Mouse (Mus musculus): ENCODE measurements around the gene Slc4a8. TPM values are rescaled to one million over a fixed set of nuclear protein-coding genes. Genes with fewer than 3 reads are reported as not detected.
"Not testable (repeated sequence)": the region's sequence is repeated elsewhere in the genome, so short reads cannot be mapped to it uniquely, and the experiment has no call there.

Gene Slc4a8
- polyA plus RNA-seq, 1 experiment from 2014 or later: 7.9 TPM

GRCm38 (mm10) chr15:100772685-100773084, 11.1 kb downstream of the Slc4a8 start:
- no peak overlapping the region for H3K27ac ChIP-seq (ENCODE audit: low read depth, low read length)
- no peak overlapping the region for H3K4me2 ChIP-seq (ENCODE audit: low read depth)
- H3K36me3 ChIP-seq (ENCODE audit: control insufficient read depth, insufficient read depth, low read length): no peaks in the 10 kb centered on the region
- no peaks in the 10 kb centered on the region for H3K27me3 ChIP-seq (ENCODE audit: control insufficient read depth, insufficient read depth, low read length)
- H3K4me3 ChIP-seq (ENCODE audit: low read depth, low read length): no peak overlapping the region
- ATAC-seq (ENCODE audit: insufficient read depth, low FRiP score, low TSS enrichment) (no peak), DNase-seq (ENCODE audit: low spot score) (no peak)
- peaks cover 14% of the 10 kb centered on the region for H3K4me1 ChIP-seq (ENCODE audit: control insufficient read depth, insufficient read depth, low read length)
- no peak overlapping the region for H3K9ac ChIP-seq (ENCODE audit: low read length)
- 90% methylated on average over 4 of the region's 4 CpGs for WGBS
- no peaks in the 10 kb centered on the region for H3K9me3 ChIP-seq (ENCODE audit: control insufficient read depth, low read length)

GRCm38 (mm10) chr15:100773859-100774258, 12.3 kb downstream of the Slc4a8 start:
- H3K4me3 ChIP-seq (ENCODE audit: low read depth, low read length); H3K9me3 ChIP-seq (ENCODE audit: control insufficient read depth, low read length); H3K9ac ChIP-seq (ENCODE audit: low read length); H3K36me3 ChIP-seq (ENCODE audit: control insufficient read depth, insufficient read depth, low read length); H3K4me2 ChIP-seq (ENCODE audit: low read depth); ATAC-seq (ENCODE audit: insufficient read depth, low FRiP score, low TSS enrichment); H3K27me3 ChIP-seq (ENCODE audit: control insufficient read depth, insufficient read depth, low read length); DNase-seq (ENCODE audit: low spot score); H3K27ac ChIP-seq (ENCODE audit: low read depth, low read length): not testable (repeated sequence)
- peaks cover 19% of the 10 kb centered on the region for H3K4me1 ChIP-seq (ENCODE audit: control insufficient read depth, insufficient read depth, low read length)
- 94% methylated on average over 6 of the region's 6 CpGs for whole genome bisulfite sequencing

- no peak for ATAC-seq (ENCODE audit: insufficient read depth, low FRiP score, low TSS enrichment)
- Histone ChIP-seq H3K4me1 (ENCODE audit: control insufficient read depth, insufficient read depth, low read length) (peaks cover 22% of the 10 kb centered on the region), H3K27me3 (ENCODE audit: control insufficient read depth, insufficient read depth, low read length) (no peaks in the 10 kb centered on the region), H3K36me3 (ENCODE audit: control insufficient read depth, insufficient read depth, low read length) (no peaks in the 10 kb centered on the region), H3K27ac (ENCODE audit: low read depth, low read length) (0 out of 2 replicates have a peak overlapping the region, but pooled peaks have one; percentile 6), H3K4me3 (ENCODE audit: low read depth, low read length) (no peak overlapping the region), H3K4me2 (ENCODE audit: low read depth) (no peak overlapping the region), H3K9me3 (ENCODE audit: control insufficient read depth, low read length) (no peaks in the 10 kb centered on the region), H3K9ac (ENCODE audit: low read length) (no peak overlapping the region)
- 50% methylated on average over 19 of the region's 19 CpGs for WGBS
- no peak for DNase-seq (ENCODE audit: low spot score)
Observed at GRCm38 (mm10) chr15:100775189-100776166, 13.9 kb downstream of the Slc4a8 start.

GRCm38 (mm10) chr15:100776424-100776823, 14.9 kb downstream of the Slc4a8 start:
- Histone ChIP-seq H3K9ac (ENCODE audit: low read length) (no peak overlapping the region), H3K36me3 (ENCODE audit: control insufficient read depth, insufficient read depth, low read length) (no peaks in the 10 kb centered on the region), H3K4me2 (ENCODE audit: low read depth) (no peak overlapping the region), H3K27ac (ENCODE audit: low read depth, low read length) (no peak overlapping the region), H3K4me1 (ENCODE audit: control insufficient read depth, insufficient read depth, low read length) (peaks cover 22% of the 10 kb centered on the region), H3K27me3 (ENCODE audit: control insufficient read depth, insufficient read depth, low read length) (no peaks in the 10 kb centered on the region), H3K9me3 (ENCODE audit: control insufficient read depth, low read length) (no peaks in the 10 kb centered on the region), H3K4me3 (ENCODE audit: low read depth, low read length) (no peak overlapping the region)
- 88% methylated on average over 3 of the region's 3 CpGs for WGBS
- DNase-seq (ENCODE audit: low spot score): no peak
- ATAC-seq (ENCODE audit: insufficient read depth, low FRiP score, low TSS enrichment): no peak

GRCm38 (mm10) chr15:100777020-100778016, 15.8 kb downstream of the Slc4a8 start:
- peaks cover 22% of the 10 kb centered on the region for H3K4me1 ChIP-seq (ENCODE audit: control insufficient read depth, insufficient read depth, low read length)
- peak overlapping the region; percentile 10; the same call in 1 of the 2 replicates for H3K9ac ChIP-seq (ENCODE audit: low read length)
- no peaks in the 10 kb centered on the region for H3K36me3 ChIP-seq (ENCODE audit: control insufficient read depth, insufficient read depth, low read length)
- DNase-seq (ENCODE audit: low spot score) (peak; percentile 44), ATAC-seq (ENCODE audit: insufficient read depth, low FRiP score, low TSS enrichment) (no peak)
- WGBS: 42% methylated on average over 32 of the region's 32 CpGs
- H3K9me3 ChIP-seq (ENCODE audit: control insufficient read depth, low read length): no peaks in the 10 kb centered on the region
- H3K4me3 ChIP-seq (ENCODE audit: low read depth, low read length): no peak overlapping the region
- no peaks in the 10 kb centered on the region for H3K27me3 ChIP-seq (ENCODE audit: control insufficient read depth, insufficient read depth, low read length)
- peak overlapping the region; percentile 53 for H3K27ac ChIP-seq (ENCODE audit: low read depth, low read length)
- H3K4me2 ChIP-seq (ENCODE audit: low read depth): no peak overlapping the region

- peaks cover 22% of the 10 kb centered on the region for H3K4me1 ChIP-seq (ENCODE audit: control insufficient read depth, insufficient read depth, low read length)
- no peaks in the 10 kb centered on the region for H3K36me3 ChIP-seq (ENCODE audit: control insufficient read depth, insufficient read depth, low read length)
- ATAC-seq (ENCODE audit: insufficient read depth, low FRiP score, low TSS enrichment): no peak
- no peak for DNase-seq (ENCODE audit: low spot score)
- no peak overlapping the region for H3K4me3 ChIP-seq (ENCODE audit: low read depth, low read length)
- H3K27me3 ChIP-seq (ENCODE audit: control insufficient read depth, insufficient read depth, low read length): no peaks in the 10 kb centered on the region
- H3K27ac ChIP-seq (ENCODE audit: low read depth, low read length): no peak overlapping the region
- no peaks in the 10 kb centered on the region for H3K9me3 ChIP-seq (ENCODE audit: control insufficient read depth, low read length)
- WGBS: 63% methylated on average over 10 of the region's 10 CpGs
- no peak overlapping the region for H3K9ac ChIP-seq (ENCODE audit: low read length)
- H3K4me2 ChIP-seq (ENCODE audit: low read depth): no peak overlapping the region
Observed at GRCm38 (mm10) chr15:100779896-100780295, 18.3 kb downstream of the Slc4a8 start.

GRCm38 (mm10) chr15:100783244-100783987, 21.9 kb downstream of the Slc4a8 start:
- Histone ChIP-seq H3K9me3 (ENCODE audit: control insufficient read depth, low read length) (no peaks in the 10 kb centered on the region), H3K4me3 (ENCODE audit: low read depth, low read length) (no peak overlapping the region), H3K36me3 (ENCODE audit: control insufficient read depth, insufficient read depth, low read length) (no peaks in the 10 kb centered on the region), H3K9ac (ENCODE audit: low read length) (no peak overlapping the region), H3K4me2 (ENCODE audit: low read depth) (no peak overlapping the region), H3K27ac (ENCODE audit: low read depth, low read length) (no peak overlapping the region), H3K4me1 (ENCODE audit: control insufficient read depth, insufficient read depth, low read length) (0 out of 2 replicates have a peak, but pooled peaks cover 3% of the 10 kb centered on the region), H3K27me3 (ENCODE audit: control insufficient read depth, insufficient read depth, low read length) (no peaks in the 10 kb centered on the region)
- no peak for ATAC-seq (ENCODE audit: insufficient read depth, low FRiP score, low TSS enrichment)
- DNase-seq (ENCODE audit: low spot score): no peak
- 93% methylated on average over 13 of the region's 13 CpGs for WGBS

GRCm38 (mm10) chr15:100790219-100790618, 28.7 kb downstream of the Slc4a8 start:
- WGBS: 88% methylated on average over 6 of the region's 6 CpGs
- H3K27me3 ChIP-seq (ENCODE audit: control insufficient read depth, insufficient read depth, low read length): no peaks in the 10 kb centered on the region
- no peaks in the 10 kb centered on the region for H3K4me1 ChIP-seq (ENCODE audit: control insufficient read depth, insufficient read depth, low read length)
- no peak overlapping the region for H3K4me2 ChIP-seq (ENCODE audit: low read depth)
- H3K9me3 ChIP-seq (ENCODE audit: control insufficient read depth, low read length): no peaks in the 10 kb centered on the region
- no peak for ATAC-seq (ENCODE audit: insufficient read depth, low FRiP score, low TSS enrichment)
- no peak overlapping the region for H3K27ac ChIP-seq (ENCODE audit: low read depth, low read length)
- DNase-seq (ENCODE audit: low spot score): no peak
- H3K36me3 ChIP-seq (ENCODE audit: control insufficient read depth, insufficient read depth, low read length): no peaks in the 10 kb centered on the region
- no peak overlapping the region for H3K4me3 ChIP-seq (ENCODE audit: low read depth, low read length)
- no peak overlapping the region for H3K9ac ChIP-seq (ENCODE audit: low read length)

Data from neural tube, embryonic 11.5 days (tissue).